Mouse (Mus musculus) thymus, adult 18-20 months (tissue): ENCODE measurements around the gene Cyp2g1.
"Not testable (repeated sequence)": the region's sequence is repeated elsewhere in the genome, so short reads cannot be mapped to it uniquely, and the experiment has no call there.

ENCODE experiments used
- DNase-seq, 2 experiments: peaks; one replicate each; pipeline ENCODE4 v3.0.0; 2022; ENCODE audit warnings: mixed read lengths in 2 of 2

Cyp2g1 gene

DNA sequence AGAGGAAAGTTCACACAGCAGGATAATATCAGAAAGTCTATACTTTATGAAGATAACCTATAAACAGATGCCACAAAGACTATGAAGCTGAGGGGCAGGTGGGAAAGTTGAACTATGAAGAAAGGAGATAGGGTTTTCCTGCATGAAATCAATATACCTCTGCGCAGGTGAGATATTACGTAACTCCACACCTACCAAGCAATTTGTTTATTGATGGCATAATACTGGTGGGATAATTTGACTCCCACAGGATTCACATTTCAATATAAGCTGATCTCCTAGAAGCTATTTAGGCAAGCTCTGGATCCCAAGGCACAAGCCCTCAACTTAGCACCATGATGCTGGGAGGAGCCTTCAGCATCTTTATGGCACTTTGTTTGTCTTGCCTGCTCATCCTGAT is at the start of gene Cyp2g1:
TSS of gene Cyp2g1 (plus strand) at position 301 of the 400 bp plus-strand sequence.
- no peak for DNase-seq

DNA sequence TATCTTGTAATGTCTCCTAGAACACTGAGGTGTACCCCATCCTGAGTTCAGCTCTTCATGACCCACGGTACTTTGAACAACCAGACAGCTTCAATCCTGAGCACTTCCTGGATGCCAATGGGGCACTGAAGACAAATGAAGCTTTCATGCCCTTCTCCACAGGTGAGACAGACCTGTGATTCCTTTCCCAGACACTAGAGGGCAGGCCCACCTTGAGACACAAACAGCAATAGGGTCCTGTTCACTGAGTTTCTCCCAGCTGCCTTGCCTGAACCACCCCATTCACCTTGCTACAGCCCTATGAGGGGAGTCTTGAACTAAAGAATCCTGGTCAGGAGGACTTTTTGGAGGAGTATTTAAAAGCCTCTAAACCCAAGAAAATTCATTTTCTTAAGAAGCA is 41.6 kb upstream of the Cyp2g1 start:
- no peak for DNase-seq

DNA sequence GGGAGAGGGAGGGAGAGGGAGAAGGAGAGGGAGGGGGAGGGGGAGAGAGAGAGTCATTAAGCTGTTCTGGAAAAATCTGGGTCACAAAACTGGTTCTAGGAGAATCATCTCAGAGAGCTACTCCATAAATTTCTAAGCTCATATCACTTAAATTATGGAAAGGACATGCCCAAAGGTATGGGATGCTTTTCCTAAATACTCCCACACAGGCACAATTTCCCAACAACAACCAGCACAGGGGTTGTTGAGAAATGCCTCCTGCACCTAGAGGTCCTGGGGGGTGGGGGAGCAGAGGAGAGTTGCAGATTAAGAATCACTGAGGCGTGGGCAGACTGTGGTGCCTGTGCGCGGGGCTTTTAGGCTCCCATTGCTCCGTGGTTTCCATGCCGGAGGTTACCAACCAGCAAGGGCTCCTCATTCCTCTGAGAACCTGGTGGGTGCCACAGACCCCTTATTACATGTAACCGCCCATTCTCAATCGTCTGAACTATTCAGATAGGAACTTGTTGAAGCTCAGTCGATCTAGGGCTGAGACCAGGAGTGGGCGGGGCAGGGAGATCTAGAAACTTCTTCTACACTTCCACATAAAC is 38.7 kb upstream of the Cyp2g1 start:
- no peak for DNase-seq

DNA sequence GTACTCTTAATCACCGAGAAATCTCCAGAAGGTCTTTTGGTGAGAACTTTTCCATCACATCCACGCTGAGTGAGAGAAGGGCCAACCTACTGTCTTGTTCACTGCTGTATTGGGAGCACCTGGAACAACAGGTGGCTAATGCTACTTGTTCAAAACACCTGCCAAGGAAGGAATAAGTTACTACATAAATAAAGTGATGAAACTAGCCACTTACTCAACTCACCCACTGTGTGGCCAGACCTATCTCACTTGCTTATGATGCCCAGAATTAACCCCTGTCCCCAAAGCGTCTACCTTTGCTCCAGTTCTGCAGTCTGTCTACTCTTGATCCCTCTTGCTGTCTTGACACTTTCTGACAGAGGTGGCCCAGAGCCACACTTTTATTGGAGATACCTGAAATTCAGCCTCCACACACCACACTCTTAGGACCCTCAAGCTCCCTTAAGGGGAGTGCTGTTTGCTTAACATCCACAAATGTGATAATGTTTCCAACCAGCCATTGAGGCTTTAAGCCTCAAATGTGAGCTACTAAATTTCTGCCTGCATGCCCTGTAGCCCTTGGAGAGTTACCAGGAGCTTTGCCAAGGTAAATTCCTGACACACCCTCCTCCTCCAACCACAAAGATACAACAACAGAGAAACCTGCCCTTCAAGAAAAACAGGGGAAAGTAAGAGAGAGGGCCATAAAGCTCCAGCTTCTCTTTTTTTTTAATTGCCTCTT is 35.7 kb upstream of the Cyp2g1 start:
- no peak for DNase-seq

DNA sequence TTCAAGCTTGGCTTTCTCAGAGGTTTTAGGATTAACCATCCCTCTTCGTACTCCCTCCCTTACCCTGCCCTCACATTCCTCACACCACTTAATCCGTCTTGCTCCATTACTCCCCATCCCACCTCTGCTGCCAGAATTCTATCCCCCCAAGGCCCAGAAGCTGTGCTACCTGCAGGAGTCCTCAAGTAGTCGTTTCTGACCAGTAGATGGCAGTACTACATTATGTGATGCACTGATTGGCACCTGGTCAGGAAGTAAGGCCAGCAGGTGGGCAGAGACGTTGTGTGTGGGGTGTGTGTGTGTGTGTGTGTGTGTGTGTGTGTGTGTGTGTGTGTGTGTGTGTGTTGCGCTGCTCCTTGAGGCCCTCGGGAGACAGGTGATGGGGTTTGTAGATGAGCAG is 32.8 kb upstream of the Cyp2g1 start:
- no peak for DNase-seq

DNA sequence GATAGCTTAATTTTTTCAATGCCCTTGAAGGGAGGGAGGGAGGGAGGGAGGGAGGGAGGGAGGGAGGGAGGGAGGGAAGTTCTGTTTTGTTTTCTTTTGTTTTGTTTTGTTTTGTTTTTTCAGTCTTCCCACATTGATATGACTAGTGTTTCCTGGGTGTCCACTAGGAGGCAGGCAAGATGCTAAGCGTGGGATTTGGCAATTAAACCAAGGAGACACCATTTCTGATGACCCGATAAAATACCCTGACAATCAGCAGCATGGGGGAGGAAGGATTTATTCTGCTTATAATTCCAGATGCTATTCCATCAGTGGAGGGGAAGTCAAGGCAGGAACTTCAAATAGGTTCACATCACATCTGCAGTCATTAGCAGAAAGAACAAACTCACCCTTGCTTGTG is 30.9 kb upstream of the Cyp2g1 start:
- no peak for DNase-seq

DNA sequence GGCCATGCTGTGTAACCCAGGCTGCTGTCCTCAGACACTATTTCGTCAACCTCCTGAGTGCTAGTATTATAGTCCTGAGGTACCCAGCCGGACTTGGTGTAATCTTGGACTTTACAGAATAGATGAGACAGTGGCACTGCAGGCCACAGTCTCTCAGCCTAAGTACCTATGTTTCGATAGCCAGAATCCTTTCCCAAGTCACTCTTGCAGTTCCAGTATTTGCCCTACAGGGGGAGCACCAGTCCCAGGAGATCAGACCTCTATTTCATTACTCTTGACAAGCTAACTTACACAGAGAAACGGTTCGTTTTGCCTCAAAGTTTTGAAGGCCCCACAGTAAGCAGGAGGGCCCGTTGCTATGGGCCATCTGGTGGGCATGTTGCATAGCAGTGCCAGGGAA is 30.2 kb upstream of the Cyp2g1 start:
- DNase-seq = no peak

DNA sequence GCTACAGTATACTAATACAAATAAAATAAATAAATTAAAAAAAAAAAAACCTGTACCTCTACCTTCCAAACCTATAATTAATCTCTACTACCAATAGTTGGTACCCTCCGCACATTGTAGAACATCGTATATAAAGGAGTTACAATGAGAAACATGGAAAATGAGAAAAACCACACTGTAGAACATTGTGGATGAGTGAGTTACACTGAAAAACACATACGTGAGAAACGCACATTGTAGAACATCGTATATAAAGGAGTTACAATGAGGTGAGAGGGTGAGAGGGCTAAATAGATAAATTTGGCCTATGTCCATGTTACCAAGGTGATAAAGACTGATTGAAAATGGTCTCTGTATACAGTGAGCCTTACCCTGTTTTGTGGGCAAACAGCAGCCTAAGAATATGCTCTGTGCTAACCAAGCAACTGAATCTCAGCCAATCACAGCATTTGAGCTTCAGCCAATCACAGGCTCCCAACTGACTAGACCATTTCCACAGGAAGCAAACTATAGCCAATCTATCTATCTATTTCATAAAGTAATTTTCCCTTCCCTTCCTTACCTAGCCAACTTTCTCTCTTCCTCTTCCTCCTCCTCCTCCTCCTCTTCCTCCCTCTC is 28.8 kb upstream of the Cyp2g1 start:
- no peak for DNase-seq

DNA sequence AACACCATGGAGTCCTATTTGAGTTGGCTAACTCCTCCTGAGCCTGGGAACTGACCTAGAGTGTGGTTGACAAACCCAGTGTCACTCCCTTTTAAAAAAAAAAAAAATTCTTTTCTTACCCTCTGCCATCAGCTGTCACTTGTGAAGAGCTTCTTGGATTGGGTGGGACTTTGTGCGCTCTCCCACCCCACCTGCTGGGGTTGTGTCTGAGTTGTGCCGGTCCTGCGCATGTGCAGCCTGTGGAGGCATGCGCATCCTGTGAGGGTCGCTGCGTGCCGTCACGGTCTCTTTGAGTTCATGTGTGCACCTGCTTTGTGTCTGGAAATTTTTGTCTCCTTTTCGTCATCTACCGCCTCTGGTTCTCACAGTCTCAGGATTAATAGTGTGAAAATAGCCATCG is 28.2 kb upstream of the Cyp2g1 start:
- no peak for DNase-seq

DNA sequence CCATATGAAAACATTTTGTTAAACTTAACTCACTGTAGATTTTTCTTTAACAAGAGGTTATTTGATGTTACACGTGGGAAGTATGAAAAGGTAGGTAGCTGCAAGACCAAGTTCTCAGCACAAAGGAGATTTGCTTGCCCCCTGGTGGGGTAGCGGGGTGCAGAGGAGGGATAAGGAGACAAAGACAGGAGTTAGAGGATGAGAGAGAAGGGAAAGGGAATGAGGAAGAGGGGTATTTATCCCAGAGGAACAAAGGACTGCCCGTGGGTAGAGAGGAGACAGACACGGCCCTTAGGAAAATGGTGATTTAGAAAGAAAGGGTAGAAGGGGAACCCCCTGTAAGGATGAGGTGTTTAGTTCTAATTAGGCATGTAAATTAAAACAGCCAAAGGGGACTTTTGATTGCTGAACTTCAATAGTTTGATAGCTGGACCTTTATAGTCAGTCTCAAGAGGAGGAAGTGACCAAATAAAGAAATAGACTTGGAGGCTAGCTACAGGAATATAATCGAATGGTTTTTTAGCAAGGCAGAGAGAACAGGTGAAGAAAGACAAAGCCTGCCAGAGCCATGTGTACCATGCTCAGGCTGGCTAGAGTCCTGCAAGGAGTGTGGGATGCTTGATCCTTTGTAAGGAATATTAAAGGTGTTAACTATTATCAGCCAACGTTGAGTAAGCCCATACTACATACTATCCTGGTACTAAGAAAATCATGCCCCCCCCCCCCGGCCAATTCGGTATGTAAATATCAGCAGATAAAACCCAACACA is 27.5 kb upstream of the Cyp2g1 start:
- DNase-seq = no peak

DNA sequence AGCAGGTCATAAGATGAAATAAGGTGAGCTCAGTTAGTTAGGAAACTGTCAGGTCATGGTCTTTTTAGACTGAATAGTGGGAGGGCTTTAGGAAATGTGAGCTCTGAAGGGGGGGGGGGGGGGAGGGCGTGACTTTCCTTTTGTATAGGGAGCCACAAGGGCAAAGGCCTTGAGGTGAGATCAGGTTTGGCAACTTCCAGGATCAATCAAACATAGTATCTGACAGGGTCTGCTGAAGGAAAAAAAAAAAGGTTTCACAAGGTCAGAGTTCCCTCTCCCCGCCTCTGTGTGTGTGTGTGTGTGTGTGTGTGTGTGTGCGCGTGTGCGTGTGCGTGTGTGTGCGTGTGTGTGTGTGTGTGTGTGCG is 26.9 kb upstream of the Cyp2g1 start:
- no peak for DNase-seq

DNA sequence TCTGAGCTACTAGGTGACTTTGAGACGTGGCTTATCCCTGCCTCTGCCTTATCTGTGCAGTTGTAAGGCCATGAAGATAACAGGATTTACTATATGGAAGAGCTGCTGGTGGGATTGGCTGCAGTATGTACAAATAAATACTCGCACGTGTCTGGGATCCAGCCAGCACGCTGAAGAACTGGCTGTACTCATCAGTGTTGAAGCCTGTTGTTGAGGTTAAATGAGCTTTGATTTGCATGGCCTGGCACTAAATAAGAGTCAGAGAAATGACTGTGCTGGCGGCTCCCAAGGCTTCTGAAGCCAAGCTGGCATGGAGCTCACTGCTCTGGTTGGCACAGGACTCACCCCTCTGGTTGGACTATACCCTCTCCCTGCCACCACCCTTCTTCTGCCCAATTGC is 25.5 kb upstream of the Cyp2g1 start:
- no peak for DNase-seq

DNA sequence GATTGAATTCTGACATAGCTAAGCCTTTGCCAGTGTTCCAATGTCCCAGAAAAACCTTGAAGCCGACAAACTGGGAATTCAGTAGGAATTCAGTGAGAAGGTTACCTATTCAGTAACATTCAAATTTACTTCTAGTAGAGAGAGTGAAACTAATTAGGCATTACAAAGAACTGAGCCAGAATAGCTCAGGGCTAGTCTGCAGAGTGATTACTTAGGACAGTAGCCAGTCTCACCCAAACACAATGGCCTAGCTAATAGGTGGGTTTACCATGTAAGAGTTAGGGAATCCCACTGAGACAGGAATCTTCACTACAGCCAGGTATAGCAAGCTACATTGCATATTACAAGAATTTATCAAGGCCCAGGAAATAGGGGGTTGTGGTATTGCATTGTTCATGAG is 22.7 kb upstream of the Cyp2g1 start:
- not testable (repeated sequence) for DNase-seq

DNA sequence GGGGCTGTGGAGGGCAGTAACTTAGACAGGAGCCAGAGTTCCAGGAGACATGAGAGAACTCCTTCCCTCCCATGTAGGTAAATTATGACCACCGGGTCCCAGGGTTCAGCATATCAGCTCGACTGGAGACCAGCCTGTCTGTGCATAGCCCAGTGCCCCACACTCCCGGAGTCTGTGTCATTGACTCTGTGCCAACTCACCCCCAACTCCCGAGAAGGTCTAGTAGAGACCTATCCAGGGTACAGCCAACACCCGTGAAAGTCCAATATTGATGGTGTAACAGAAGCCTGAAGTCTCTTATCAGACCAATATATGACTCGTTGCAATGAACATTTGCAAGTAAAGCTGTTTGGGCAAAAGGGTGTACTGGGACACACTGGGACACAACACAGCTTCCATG is 18.7 kb upstream of the Cyp2g1 start:
- no peak for DNase-seq

DNA sequence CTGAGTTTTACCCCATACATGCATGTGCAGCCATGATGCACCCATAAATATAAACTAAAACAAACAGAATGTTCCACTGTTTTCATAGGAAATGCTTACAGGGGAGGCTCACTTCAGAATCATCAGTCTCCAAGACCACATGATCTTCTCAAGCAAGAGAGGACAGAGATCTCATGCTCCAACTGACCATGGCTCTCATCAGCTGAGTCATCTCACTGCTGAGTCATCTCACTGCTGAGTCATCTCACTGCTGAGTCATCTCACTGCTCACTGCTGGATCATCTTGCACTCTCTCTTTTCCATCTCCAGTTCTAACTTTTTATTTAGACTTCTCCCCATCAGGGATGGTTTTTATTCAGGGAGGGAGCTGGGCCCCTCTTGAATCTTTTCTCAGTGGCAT is 8.6 kb upstream of the Cyp2g1 start:
- DNase-seq = no peak

DNA sequence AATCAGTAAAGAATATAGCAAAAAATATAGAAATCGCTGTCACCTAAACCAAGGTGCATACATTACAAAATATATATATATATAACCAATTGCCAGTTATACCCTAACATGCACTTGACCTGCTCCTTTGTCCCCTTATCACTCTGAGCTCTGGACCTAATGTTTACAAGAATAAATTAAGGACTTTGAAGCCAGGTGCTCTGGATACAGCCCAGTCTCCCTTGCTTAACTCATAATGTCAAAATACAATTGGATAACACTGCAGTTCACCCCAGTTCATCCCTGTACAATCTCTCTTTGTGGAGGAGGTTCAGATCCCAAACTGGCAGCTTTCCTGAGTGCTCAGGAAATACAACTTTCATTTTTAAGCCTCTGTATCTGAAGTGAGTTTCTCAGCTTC is 7.7 kb upstream of the Cyp2g1 start:
- no peak for DNase-seq

DNA sequence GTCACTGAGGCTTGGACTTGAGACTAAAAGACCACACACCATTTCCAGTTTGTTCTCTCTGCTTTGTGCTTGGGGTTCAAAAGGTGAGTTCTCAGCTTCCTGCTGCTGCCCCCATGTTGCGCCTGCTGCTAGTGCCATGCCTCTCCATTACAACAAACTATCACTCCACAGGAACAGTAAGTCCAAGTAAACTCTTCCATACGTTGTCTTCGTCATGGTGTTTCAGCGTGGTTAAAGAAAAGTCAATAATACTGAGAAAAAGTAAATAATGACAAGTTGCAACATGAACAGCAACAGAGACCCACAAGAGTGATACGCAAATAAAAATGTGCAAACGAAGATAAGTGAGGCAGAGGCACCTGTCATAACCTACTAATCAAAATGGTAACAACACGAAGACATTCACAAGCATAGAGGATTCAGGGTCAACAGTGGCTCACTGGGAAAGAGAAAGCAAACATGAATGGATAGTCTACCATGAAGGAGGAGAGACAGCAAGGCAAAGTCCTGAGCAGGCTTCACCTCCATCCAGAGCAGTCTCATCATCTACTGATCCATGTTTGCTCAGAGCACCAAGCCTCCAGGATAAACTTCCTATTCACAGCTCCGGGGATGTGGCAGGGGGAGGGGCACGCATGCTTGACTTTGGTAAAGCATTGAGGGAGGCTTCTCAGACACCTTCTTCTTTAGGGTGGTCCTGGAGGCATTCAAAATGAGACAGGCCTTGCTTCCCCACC is 23.0 kb downstream of the Cyp2g1 start:
- DNase-seq = not testable (repeated sequence)

DNA sequence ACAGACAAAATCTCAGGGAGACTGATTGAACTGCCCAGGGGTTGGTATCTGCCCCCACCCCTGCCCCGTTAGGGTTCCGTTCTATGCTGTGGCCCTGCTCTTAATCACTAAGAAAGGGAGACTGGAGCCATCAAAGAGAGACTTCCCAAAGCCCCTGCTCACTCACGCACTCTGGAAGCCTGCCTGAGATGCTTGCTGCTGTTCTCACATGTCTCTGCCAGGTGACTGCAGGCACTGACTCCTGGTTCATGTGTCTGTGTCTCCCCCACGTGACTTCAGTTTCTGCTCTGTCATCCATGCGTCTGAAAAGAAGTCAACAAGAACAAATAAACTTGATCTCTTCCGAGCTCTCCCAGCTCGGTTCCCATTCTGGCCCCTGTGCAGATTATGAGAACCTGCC is 24.0 kb downstream of the Cyp2g1 start:
- DNase-seq = not testable (repeated sequence)

DNA sequence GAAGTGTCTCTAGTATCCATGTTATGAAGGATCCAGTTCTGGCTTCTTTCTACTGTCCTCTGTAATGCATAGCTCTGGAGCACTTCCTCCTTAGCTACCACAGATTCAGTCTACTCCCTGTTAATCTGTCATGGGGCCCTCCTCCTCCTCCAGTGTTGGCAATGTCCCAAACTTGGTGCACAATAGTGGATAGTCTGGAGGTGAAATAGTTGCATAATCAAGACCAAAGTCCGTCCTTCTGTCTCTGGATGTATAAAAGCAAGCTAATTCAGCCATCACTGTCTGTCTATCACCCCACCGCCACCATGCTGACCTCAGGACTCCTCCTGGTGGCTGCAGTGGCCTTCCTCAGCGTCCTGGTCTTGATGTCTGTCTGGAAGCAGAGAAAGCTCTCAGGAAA is 26.4 kb downstream of the Cyp2g1 start, which contains the start of gene Cyp2a5:
TSS of gene Cyp2a5 (plus strand) at position 247 of the 400 bp plus-strand sequence.
- not testable (repeated sequence) for DNase-seq

DNA sequence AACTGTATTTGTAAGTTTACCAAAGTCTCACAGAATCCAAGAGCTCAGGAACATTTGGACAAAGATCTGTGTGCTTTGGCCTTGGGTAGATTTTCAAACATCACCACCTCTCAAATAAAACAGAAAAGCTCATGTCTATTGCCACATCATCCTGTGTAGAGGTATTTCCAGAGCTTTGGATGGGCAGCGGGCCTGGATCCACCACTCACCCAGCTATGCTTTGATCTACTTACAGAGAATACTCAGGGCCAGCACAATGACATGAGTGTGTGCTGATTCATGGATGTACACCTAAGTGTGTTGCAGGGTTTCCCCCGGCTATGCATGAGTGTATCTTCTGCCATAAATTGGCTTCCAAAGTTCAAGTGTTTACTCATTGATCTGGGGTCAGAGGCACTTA is 34.7 kb downstream of the Cyp2g1 start:
- DNase-seq = not testable (repeated sequence)

DNA sequence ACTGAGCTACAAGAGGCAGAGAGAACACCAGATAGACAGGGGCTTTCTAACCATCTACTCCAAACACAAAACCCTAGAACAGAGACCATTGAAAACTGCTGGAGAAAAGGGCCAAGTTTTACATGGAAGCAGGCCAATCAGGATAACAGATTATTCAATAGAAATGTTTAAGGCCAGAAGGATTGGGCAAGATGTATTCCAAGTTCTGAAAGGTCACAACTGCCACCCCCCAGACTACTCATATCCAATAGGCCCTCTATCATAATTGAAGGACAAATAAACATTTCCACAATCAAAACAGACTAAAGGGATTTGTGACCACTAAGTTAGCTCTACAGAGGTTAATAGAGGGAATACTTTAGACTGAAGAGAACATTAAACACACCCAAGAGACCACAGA is 41.4 kb downstream of the Cyp2g1 start:
- not testable (repeated sequence) for DNase-seq
